Mouse (Mus musculus): ENCODE results near the gene Ggps1. TPM values are rescaled to one million over a fixed set of nuclear protein-coding genes. Genes with fewer than 3 reads are reported as not detected.

The Ggps1 gene
- total RNA-seq (2015) (19.4 and 21.6 TPM in 2 replicates), total RNA-seq (2017) (25.1 and 29.2 TPM in 2 replicates)

GRCm38 (mm10) chr13:14063013-14063941, at the start of gene Ggps1, which contains the start of gene Arid4b:
Gene Ggps1 (minus strand): TSS chr13:14063488.
Gene Arid4b (plus strand): TSS chr13:14063232.
- peak; percentile 86 for ATAC-seq (replicated peaks; ENCODE audit: poor library complexity)

GRCm38 (mm10) chr13:14111146-14111545, 47.9 kb upstream of the Ggps1 start:
- peak; percentile 23; the same call in 1 of the 2 replicates for ATAC-seq (replicated peaks; ENCODE audit: poor library complexity)

- peak; percentile 23 for ATAC-seq (replicated peaks; ENCODE audit: poor library complexity)
Observed at GRCm38 (mm10) chr13:14110154-14110873, 47.0 kb upstream of the Ggps1 start.

- no peak for ATAC-seq (replicated peaks; ENCODE audit: poor library complexity)
Observed at GRCm38 (mm10) chr13:14103026-14103425, 39.7 kb upstream of the Ggps1 start.

- no peak for ATAC-seq (replicated peaks; ENCODE audit: poor library complexity)
Observed at GRCm38 (mm10) chr13:14088669-14089068, 25.4 kb upstream of the Ggps1 start.

- ATAC-seq (replicated peaks; ENCODE audit: poor library complexity) = no peak
Observed at GRCm38 (mm10) chr13:14075326-14075725, 12.0 kb upstream of the Ggps1 start.

- ATAC-seq (replicated peaks; ENCODE audit: poor library complexity) = peak; percentile 34
Observed at GRCm38 (mm10) chr13:14074371-14074770, 11.1 kb upstream of the Ggps1 start.

- ATAC-seq (replicated peaks; ENCODE audit: poor library complexity) = no peak
Observed at GRCm38 (mm10) chr13:14069291-14069690, 6.0 kb upstream of the Ggps1 start.

- no peak for ATAC-seq (replicated peaks; ENCODE audit: poor library complexity)
Observed at GRCm38 (mm10) chr13:14068035-14068434, 4.7 kb upstream of the Ggps1 start.

GRCm38 (mm10) chr13:14065701-14066100, 2.4 kb upstream of the Ggps1 start:
- ATAC-seq (replicated peaks; ENCODE audit: poor library complexity) = no peak

GRCm38 (mm10) chr13:14065028-14065380, 1.7 kb upstream of the Ggps1 start:
- ATAC-seq (replicated peaks; ENCODE audit: poor library complexity) = no peak

GRCm38 (mm10) chr13:14064341-14065027, 1.2 kb upstream of the Ggps1 start:
- peak; percentile 15 for ATAC-seq (replicated peaks; ENCODE audit: poor library complexity)

GRCm38 (mm10) chr13:14063942-14064271, 619 bp upstream of the Ggps1 start:
- ATAC-seq (replicated peaks; ENCODE audit: poor library complexity) = peak; percentile 21

- ATAC-seq (replicated peaks; ENCODE audit: poor library complexity) = no peak
Observed at GRCm38 (mm10) chr13:14062209-14063012, 877 bp downstream of the Ggps1 start.

- no peak for ATAC-seq (replicated peaks; ENCODE audit: poor library complexity)
Observed at GRCm38 (mm10) chr13:14059582-14059981, 3.7 kb downstream of the Ggps1 start.

GRCm38 (mm10) chr13:14056801-14057200, 6.5 kb downstream of the Ggps1 start:
- ATAC-seq (replicated peaks; ENCODE audit: poor library complexity) = 0 out of 2 replicates have a peak, but pooled peaks have one; percentile 34

- peak; percentile 37; the same call in 1 of the 2 replicates for ATAC-seq (replicated peaks; ENCODE audit: poor library complexity)
Observed at GRCm38 (mm10) chr13:14049878-14050277, 13.4 kb downstream of the Ggps1 start.

- peak; percentile 56 for ATAC-seq (replicated peaks; ENCODE audit: poor library complexity)
Observed at GRCm38 (mm10) chr13:14044521-14044920, 18.8 kb downstream of the Ggps1 start.

- ATAC-seq (replicated peaks; ENCODE audit: poor library complexity) = no peak
Observed at GRCm38 (mm10) chr13:14043851-14044250, 19.4 kb downstream of the Ggps1 start.

GRCm38 (mm10) chr13:14040186-14040585, 23.1 kb downstream of the Ggps1 start:
- ATAC-seq (replicated peaks; ENCODE audit: poor library complexity) = peak; percentile 27

Measured in megakaryocyte progenitor cell, adult 5-6 weeks (primary cell).